Mouse (Mus musculus): ENCODE results near the gene Pacs2.

GRCm38 (mm10) chr12:113049836-113050235 is 35.5 kb downstream of the Pacs2 start:
- no peak for TF ChIP-seq CTCF (IDR thresholded peaks at IDR 0.05; ENCODE audit: extremely low read depth, insufficient read depth, low read length)
- no peak for TF ChIP-seq POLR2A (IDR thresholded peaks at IDR 0.05; ENCODE audit: extremely low read depth, insufficient read depth, low read length)
